Mouse (Mus musculus): ENCODE data around the gene Ip6k1. TPM values are rescaled to one million over a fixed set of nuclear protein-coding genes. Genes with fewer than 3 reads are reported as not detected.
A peak's percentile ranks its signal among the peaks of the same experiment; 100 is the strongest.

Ip6k1 gene
- total and polyA plus RNA-seq, 3 experiments = 31.8 to 59.1 (median 37.2) TPM

DNA sequence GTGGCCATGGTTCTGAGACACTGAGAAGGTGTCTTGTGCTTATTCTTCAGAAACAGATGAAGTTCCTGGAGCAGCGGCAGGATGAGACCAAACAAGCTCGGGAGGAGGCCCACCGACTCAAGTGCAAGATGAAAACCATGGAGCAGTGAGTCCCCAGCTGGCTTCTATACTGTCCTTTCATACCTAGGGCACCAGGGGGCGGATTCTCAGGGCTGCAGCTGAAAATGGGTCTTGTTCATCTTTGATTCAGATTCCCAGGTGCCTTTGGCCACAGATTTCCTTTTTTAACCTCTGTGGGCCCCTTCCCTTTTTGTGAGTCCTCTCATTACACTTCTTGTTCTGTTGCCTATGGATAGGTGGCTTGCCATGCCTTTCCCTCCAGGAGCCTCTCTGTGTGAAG lies 41.4 kb upstream of the Ip6k1 start:
- Histone ChIP-seq H3K79me2 (ENCODE audit: control insufficient read depth, insufficient read depth, low read length, poor library complexity) (no peaks in the 10 kb centered on the region), H3K4me1 (ENCODE audit: control insufficient read depth in 1 of 2, insufficient read depth in 2 of 2, low read length in 2 of 2) (no peaks in the 10 kb centered on the region), H3K9ac (ENCODE audit: control insufficient read depth, low read depth, low read length, poor library complexity, severe bottlenecking) (no peak overlapping the region), H3K4me3 (ENCODE audit: control insufficient read depth in 1 of 2, insufficient read depth in 1 of 2, low read depth in 2 of 2, low read length in 2 of 2) (no peak overlapping the region), H3K27ac (ENCODE audit: control insufficient read depth, low read depth, low read length) (no peak overlapping the region), H3K9me3 (replicated peaks; ENCODE audit: insufficient read depth, low read length) (no peaks in the 10 kb centered on the region), H3K27me3 (ENCODE audit: control insufficient read depth in 1 of 2, insufficient read depth in 2 of 2, low read length in 2 of 2) (no peaks in the 10 kb centered on the region), H3K36me3 (ENCODE audit: control insufficient read depth in 1 of 2, insufficient read depth in 2 of 2, low read length in 2 of 2) (peaks cover 0 to 17% of the 10 kb centered on the region in 2 experiments; a peak in 2 of 4 replicates)
- TF ChIP-seq GABPA (IDR thresholded peaks at IDR 0.05; ENCODE audit: low read depth, low read length) = no peak
- TF ChIP-seq ZKSCAN1 (IDR thresholded peaks at IDR 0.05; ENCODE audit: low read depth, low read length) = no peak
- TF ChIP-seq ETS1 (IDR thresholded peaks at IDR 0.05; ENCODE audit: low read depth, low read length) = no peak
- no peak for TF ChIP-seq BHLHE40 (IDR thresholded peaks at IDR 0.05; ENCODE audit: borderline replicate concordance, low read depth, low read length)
- no peak for TF ChIP-seq NRF1 (IDR thresholded peaks at IDR 0.05; ENCODE audit: insufficient read depth, low read depth, low read length, poor library complexity, severe bottlenecking)
- TF ChIP-seq TBP (IDR thresholded peaks at IDR 0.05; ENCODE audit: low read depth, low read length) = no peak
- TF ChIP-seq MAX (IDR thresholded peaks at IDR 0.05; ENCODE audit: low read length) = no peak
- TF ChIP-seq SMC3 (IDR thresholded peaks at IDR 0.05; ENCODE audit: low read depth, low read length) = peak; percentile 57
- peak; percentile 10 for TF ChIP-seq RAD21 (IDR thresholded peaks at IDR 0.05; ENCODE audit: low read depth, low read length)
- no peak for TF ChIP-seq MYB (IDR thresholded peaks at IDR 0.05; ENCODE audit: low read depth, low read length)
- TF ChIP-seq ZC3H11A (IDR thresholded peaks at IDR 0.05; ENCODE audit: low read depth, low read length) = no peak
- no peak for TF ChIP-seq KAT2A (conservative IDR thresholded peaks at IDR 0.05; ENCODE audit: low read depth, low read length)
- no peak for TF ChIP-seq EP300 (IDR thresholded peaks at IDR 0.05; ENCODE audit: low read depth in 1 of 2, low read length in 2 of 2)
- no peak for TF ChIP-seq SIN3A (IDR thresholded peaks at IDR 0.05; ENCODE audit: low read length)
- no peak for TF ChIP-seq MAZ (IDR thresholded peaks at IDR 0.05; ENCODE audit: low read depth, low read length)
- TF ChIP-seq E2F4 (IDR thresholded peaks at IDR 0.05; ENCODE audit: borderline replicate concordance, low read depth, low read length) = no peak
- TF ChIP-seq CTCF (IDR thresholded peaks at IDR 0.05 in 2 of 3, conservative IDR thresholded peaks at IDR 0.05 in 1 of 3; ENCODE audit: control insufficient read depth in 1 of 3, insufficient read depth in 1 of 3, low read depth in 2 of 3, low read length in 3 of 3, poor library complexity in 1 of 3, severe bottlenecking in 1 of 3) = peak; percentile 24 to 52 (median 30); a peak in 5 of 6 replicates
- no peak for TF ChIP-seq GATA1 (IDR thresholded peaks at IDR 0.05; ENCODE audit: low read depth, low read length)
- TF ChIP-seq CHD1 (IDR thresholded peaks at IDR 0.05; ENCODE audit: low read depth, low read length) = no peak
- TF ChIP-seq ZNF384 (IDR thresholded peaks at IDR 0.05; ENCODE audit: low read depth, low read length) = no peak
- TF ChIP-seq POLR2AphosphoS5 (IDR thresholded peaks at IDR 0.05; ENCODE audit: borderline replicate concordance, low read depth, low read length) = no peak
- TF ChIP-seq CHD2 (IDR thresholded peaks at IDR 0.05; ENCODE audit: low read length) = no peak
- no peak for TF ChIP-seq ELF1 (IDR thresholded peaks at IDR 0.05; ENCODE audit: low read depth, low read length)
- DNase-seq (ENCODE audit: low read depth, low spot score) = no peak

All from MEL (cell line).